Mouse (Mus musculus): ENCODE data around the gene Prkcz. TPM values are rescaled to one million over a fixed set of nuclear protein-coding genes. Genes with fewer than 3 reads are reported as not detected.

Gene Prkcz
- polyA plus RNA-seq, 1 experiment from 2014 or later = 9.3 TPM

DNA sequence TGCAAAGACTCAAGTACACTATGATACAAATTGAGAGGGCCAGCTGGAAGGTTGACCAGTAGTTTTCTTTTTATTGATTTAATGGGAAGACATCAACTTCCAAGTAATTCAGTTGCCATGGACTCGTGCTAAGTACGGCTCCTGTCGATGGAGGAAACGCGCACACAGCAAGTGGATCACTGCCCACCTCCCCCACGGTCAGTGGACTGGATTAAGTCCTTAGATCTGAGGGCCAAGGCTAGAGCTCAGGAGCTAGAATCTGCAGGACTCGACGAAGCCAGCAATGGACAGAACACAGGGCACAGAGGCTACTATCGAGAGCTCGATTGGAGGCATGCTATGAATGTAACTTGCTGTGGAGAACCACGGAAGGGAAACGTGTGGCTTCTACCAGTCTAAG is 52.5 kb downstream of the Prkcz start:
- ATAC-seq (ENCODE audit: insufficient number of reproducible peaks, low FRiP score, low TSS enrichment, low read depth) (no peak), DNase-seq (ENCODE audit: low spot score) (no peak)
- Histone ChIP-seq H3K27me3 (ENCODE audit: control insufficient read depth, insufficient read depth, low read length) (no peaks in the 10 kb centered on the region), H3K4me3 (ENCODE audit: low read depth, low read length) (no peak overlapping the region), H3K4me2 (ENCODE audit: low read depth, severe bottlenecking) (no peak overlapping the region), H3K27ac (replicated peaks; ENCODE audit: low read depth, low read length) (no peak overlapping the region), H3K9ac (ENCODE audit: low read length) (no peak overlapping the region), H3K9me3 (ENCODE audit: control insufficient read depth, low read length) (no peaks in the 10 kb centered on the region), H3K4me1 (ENCODE audit: control insufficient read depth, insufficient read depth, low read length) (peaks cover 27% of the 10 kb centered on the region), H3K36me3 (ENCODE audit: control insufficient read depth, insufficient read depth, low read length) (no peaks in the 10 kb centered on the region)
- 91% methylated on average over 12 of the region's 12 CpGs for WGBS

DNA sequence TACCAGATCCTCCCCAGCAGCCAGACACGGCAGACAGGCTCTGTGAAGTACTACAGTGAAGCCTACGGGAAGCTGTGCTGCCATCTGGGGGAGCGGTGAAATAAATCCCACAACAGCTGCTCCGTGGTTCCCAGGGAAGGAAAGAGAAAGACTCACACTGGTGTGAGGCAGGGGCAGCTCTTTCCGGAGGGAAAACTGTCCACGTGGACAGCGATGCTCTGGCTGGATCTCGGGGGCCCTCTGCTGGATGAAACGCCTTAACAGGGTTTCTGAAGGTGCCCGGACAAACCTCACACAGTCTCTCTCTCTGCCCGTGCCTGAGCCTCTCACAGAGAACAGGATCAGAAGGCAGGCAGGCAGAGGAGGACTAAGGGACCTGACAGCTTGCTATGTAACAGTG is 53.1 kb downstream of the Prkcz start:
- Histone ChIP-seq H3K27me3 (ENCODE audit: control insufficient read depth, insufficient read depth, low read length) (no peaks in the 10 kb centered on the region), H3K9ac (ENCODE audit: low read length) (peak overlapping the region; percentile 32; the same call in 1 of the 2 replicates), H3K27ac (replicated peaks; ENCODE audit: low read depth, low read length) (peak overlapping the region; percentile 74), H3K9me3 (ENCODE audit: control insufficient read depth, low read length) (no peaks in the 10 kb centered on the region), H3K4me2 (ENCODE audit: low read depth, severe bottlenecking) (no peak overlapping the region), H3K36me3 (ENCODE audit: control insufficient read depth, insufficient read depth, low read length) (no peaks in the 10 kb centered on the region), H3K4me1 (ENCODE audit: control insufficient read depth, insufficient read depth, low read length) (peaks cover 27% of the 10 kb centered on the region), H3K4me3 (ENCODE audit: low read depth, low read length) (no peak overlapping the region; the same call in 1 of the 2 replicates)
- 0% methylated on average over 11 of the region's 11 CpGs for WGBS
- peak; percentile 91 for ATAC-seq (ENCODE audit: insufficient number of reproducible peaks, low FRiP score, low TSS enrichment, low read depth)
- peak; percentile 95 for DNase-seq (ENCODE audit: low spot score)

DNA sequence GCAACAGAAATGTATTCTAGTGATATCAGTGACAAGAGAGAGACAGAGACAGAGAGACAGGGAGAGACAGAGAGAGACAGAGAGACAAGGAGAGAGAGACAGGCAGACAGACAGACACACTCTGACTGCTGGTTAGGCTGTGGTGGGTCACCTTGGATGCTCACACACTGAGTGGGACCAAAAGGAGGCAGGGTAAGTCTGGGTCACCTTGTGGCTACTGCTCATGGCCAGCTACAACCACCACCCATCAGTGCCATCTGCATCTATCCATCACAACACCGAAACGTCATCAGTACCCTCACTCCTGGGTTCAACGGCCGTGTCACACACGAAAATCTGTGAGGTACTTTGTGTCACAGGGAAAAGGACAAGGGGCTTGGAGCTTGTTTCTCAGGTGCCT is 53.6 kb downstream of the Prkcz start:
- Histone ChIP-seq H3K4me3 (ENCODE audit: low read depth, low read length) (no peak overlapping the region; the same call in 1 of the 2 replicates), H3K9ac (ENCODE audit: low read length) (peak overlapping the region; percentile 32; the same call in 1 of the 2 replicates), H3K27ac (replicated peaks; ENCODE audit: low read depth, low read length) (peak overlapping the region; percentile 74), H3K36me3 (ENCODE audit: control insufficient read depth, insufficient read depth, low read length) (no peaks in the 10 kb centered on the region), H3K4me2 (ENCODE audit: low read depth, severe bottlenecking) (no peak overlapping the region), H3K27me3 (ENCODE audit: control insufficient read depth, insufficient read depth, low read length) (no peaks in the 10 kb centered on the region), H3K4me1 (ENCODE audit: control insufficient read depth, insufficient read depth, low read length) (peaks cover 27% of the 10 kb centered on the region), H3K9me3 (ENCODE audit: control insufficient read depth, low read length) (no peaks in the 10 kb centered on the region)
- DNase-seq (ENCODE audit: low spot score) = no peak
- ATAC-seq (ENCODE audit: insufficient number of reproducible peaks, low FRiP score, low TSS enrichment, low read depth) = 0 out of 2 replicates have a peak, but pooled peaks have one; percentile 24
- WGBS = 71% methylated on average over 5 of the region's 5 CpGs

DNA sequence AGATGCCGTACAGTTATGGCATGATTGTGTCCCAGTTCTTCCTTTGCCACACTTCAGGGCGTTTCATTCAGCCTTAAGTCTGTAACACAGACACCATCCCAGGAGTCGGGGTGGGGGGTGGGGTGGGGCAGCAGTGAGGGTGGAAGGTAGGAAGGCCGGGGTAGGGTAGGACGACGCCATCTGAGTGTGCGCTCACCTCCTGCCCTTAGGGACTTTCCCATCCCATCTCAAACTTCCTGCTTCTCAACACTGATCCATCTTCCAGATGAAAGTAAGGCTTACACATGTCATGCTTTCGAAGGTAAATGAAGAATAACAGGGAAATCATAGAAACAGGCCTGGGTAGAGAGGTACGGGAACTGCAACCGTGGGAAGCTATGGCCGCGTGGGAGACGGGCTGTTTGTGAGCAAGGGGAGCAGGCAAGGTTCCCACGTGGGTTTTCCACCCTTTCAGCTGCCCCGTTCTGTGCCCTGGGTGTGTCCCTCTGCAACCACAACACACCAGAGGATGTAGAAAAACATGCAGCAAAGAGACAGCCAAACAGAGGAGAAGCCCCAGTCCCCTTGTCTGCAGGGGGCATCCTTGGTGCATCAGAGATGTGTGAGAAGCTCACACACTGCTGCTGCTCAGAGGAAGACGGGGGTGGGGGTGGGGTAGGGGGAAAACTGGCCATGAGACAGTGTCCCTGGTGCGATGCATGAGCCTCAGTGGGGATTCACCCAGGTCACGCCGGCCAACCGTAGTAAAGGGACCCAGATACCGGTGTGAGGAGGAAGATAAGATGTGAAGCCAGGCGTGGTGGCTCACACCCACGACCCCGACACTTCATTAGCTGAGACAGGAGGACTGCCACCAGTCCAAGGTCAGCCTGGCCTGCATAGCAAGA is 54.6 kb downstream of the Prkcz start:
- H3K9me3 ChIP-seq (ENCODE audit: control insufficient read depth, low read length) = no peaks in the 10 kb centered on the region
- no peak for DNase-seq (ENCODE audit: low spot score)
- no peak overlapping the region for H3K4me2 ChIP-seq (ENCODE audit: low read depth, severe bottlenecking)
- no peaks in the 10 kb centered on the region for H3K27me3 ChIP-seq (ENCODE audit: control insufficient read depth, insufficient read depth, low read length)
- no peak for ATAC-seq (ENCODE audit: insufficient number of reproducible peaks, low FRiP score, low TSS enrichment, low read depth)
- no peak overlapping the region for H3K9ac ChIP-seq (ENCODE audit: low read length)
- WGBS = 62% methylated on average over 24 of the region's 24 CpGs
- no peaks in the 10 kb centered on the region for H3K36me3 ChIP-seq (ENCODE audit: control insufficient read depth, insufficient read depth, low read length)
- no peak overlapping the region for H3K27ac ChIP-seq (replicated peaks; ENCODE audit: low read depth, low read length)
- H3K4me1 ChIP-seq (ENCODE audit: control insufficient read depth, insufficient read depth, low read length) = peaks cover 27% of the 10 kb centered on the region
- H3K4me3 ChIP-seq (ENCODE audit: low read depth, low read length) = no peak overlapping the region

DNA sequence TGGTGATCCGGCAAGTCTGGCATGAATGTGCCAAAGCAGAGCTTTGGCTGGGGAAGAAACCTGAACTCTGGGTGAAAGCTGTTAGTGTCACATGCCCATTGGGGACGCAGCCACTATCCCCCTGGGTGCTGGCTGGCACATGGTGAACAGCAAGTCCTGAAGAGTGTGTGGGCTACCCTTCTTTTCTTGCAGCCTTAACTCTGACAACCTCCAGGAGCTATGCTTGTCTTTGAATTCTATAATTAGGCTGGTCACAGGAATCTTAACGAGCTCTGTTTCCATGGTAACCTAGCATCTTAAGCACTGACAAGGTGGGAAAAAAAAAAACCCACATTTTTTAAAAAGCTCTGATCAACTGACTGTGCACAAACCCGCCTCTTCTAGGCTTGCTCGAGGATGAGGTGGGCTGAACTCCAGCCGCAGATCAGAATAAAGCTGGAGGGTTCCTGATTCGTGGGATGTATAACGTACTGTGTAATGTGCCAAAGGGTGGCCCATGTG is 55.6 kb downstream of the Prkcz start:
- DNase-seq (ENCODE audit: low spot score) (no peak), ATAC-seq (ENCODE audit: insufficient number of reproducible peaks, low FRiP score, low TSS enrichment, low read depth) (no peak)
- Histone ChIP-seq H3K27me3 (ENCODE audit: control insufficient read depth, insufficient read depth, low read length) (no peaks in the 10 kb centered on the region), H3K9me3 (ENCODE audit: control insufficient read depth, low read length) (no peaks in the 10 kb centered on the region), H3K9ac (ENCODE audit: low read length) (no peak overlapping the region), H3K4me1 (ENCODE audit: control insufficient read depth, insufficient read depth, low read length) (peaks cover 27% of the 10 kb centered on the region), H3K4me3 (ENCODE audit: low read depth, low read length) (no peak overlapping the region), H3K4me2 (ENCODE audit: low read depth, severe bottlenecking) (no peak overlapping the region), H3K27ac (replicated peaks; ENCODE audit: low read depth, low read length) (no peak overlapping the region), H3K36me3 (ENCODE audit: control insufficient read depth, insufficient read depth, low read length) (no peaks in the 10 kb centered on the region)
- WGBS = 48% methylated on average over 8 of the region's 8 CpGs

DNA sequence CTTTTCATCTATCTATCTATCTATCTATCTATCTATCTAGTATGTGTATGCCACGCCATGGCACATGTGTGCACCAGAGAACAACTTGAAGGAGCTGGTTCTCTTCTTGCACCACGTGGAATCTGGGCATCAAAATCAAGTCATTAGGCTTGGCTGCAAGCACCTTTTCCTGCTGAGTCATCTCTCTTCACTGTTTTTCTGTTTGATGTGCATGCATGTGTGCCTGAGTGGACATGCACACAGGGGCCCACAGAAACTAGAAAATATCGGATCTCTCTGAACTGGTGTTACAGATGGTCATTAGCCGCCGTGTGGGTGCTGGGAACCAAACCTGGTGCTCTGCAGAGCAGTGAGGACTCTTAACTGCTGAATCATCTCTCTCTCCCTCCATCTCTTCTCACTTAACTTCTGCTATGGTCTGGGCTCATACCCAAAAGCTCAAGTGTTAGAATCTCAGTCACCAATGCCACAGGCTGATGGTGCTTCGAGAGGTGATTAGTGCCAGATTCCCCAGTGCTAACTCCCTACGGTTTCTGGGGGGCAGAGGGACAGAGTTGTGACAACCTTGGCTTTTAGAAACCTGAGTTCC is 56.6 kb downstream of the Prkcz start:
- no peak overlapping the region for H3K27ac ChIP-seq (replicated peaks; ENCODE audit: low read depth, low read length)
- no peaks in the 10 kb centered on the region for H3K36me3 ChIP-seq (ENCODE audit: control insufficient read depth, insufficient read depth, low read length)
- ATAC-seq (ENCODE audit: insufficient number of reproducible peaks, low FRiP score, low TSS enrichment, low read depth) = no peak
- H3K4me3 ChIP-seq (ENCODE audit: low read depth, low read length) = no peak overlapping the region
- H3K9me3 ChIP-seq (ENCODE audit: control insufficient read depth, low read length) = no peaks in the 10 kb centered on the region
- no peaks in the 10 kb centered on the region for H3K27me3 ChIP-seq (ENCODE audit: control insufficient read depth, insufficient read depth, low read length)
- DNase-seq (ENCODE audit: low spot score) = no peak
- no peak overlapping the region for H3K9ac ChIP-seq (ENCODE audit: low read length)
- WGBS = 86% methylated on average over 7 of the region's 7 CpGs
- peaks cover 33% of the 10 kb centered on the region for H3K4me1 ChIP-seq (ENCODE audit: control insufficient read depth, insufficient read depth, low read length)
- no peak overlapping the region for H3K4me2 ChIP-seq (ENCODE audit: low read depth, severe bottlenecking)

DNA sequence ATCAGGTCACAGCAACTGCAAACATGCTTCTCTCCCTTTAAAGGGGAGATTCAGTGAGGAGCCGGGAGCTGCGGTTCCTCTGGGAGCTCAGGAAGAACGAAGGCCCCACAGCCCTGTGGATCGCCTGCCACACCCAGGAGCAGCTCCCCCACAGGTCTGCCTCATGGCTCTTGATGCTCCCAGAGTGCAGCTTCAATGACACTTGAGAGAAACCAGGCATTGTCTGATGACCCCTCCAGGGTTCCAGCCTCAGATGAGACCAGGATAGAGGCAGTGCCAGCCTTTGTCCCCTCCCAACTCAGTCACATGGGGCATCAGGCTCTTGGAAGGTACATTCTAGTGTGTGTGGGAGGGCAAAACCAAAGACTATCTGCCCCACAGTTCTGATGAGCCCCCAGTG is 59.2 kb downstream of the Prkcz start:
- Histone ChIP-seq H3K36me3 (ENCODE audit: control insufficient read depth, insufficient read depth, low read length) (no peaks in the 10 kb centered on the region), H3K27ac (replicated peaks; ENCODE audit: low read depth, low read length) (no peak overlapping the region), H3K27me3 (ENCODE audit: control insufficient read depth, insufficient read depth, low read length) (no peaks in the 10 kb centered on the region), H3K9me3 (ENCODE audit: control insufficient read depth, low read length) (no peaks in the 10 kb centered on the region), H3K9ac (ENCODE audit: low read length) (no peak overlapping the region), H3K4me2 (ENCODE audit: low read depth, severe bottlenecking) (no peak overlapping the region), H3K4me1 (ENCODE audit: control insufficient read depth, insufficient read depth, low read length) (peaks cover 24% of the 10 kb centered on the region), H3K4me3 (ENCODE audit: low read depth, low read length) (no peak overlapping the region)
- ATAC-seq (ENCODE audit: insufficient number of reproducible peaks, low FRiP score, low TSS enrichment, low read depth) (no peak), DNase-seq (ENCODE audit: low spot score) (no peak)
- WGBS = 39% methylated on average over 4 of the region's 4 CpGs

DNA sequence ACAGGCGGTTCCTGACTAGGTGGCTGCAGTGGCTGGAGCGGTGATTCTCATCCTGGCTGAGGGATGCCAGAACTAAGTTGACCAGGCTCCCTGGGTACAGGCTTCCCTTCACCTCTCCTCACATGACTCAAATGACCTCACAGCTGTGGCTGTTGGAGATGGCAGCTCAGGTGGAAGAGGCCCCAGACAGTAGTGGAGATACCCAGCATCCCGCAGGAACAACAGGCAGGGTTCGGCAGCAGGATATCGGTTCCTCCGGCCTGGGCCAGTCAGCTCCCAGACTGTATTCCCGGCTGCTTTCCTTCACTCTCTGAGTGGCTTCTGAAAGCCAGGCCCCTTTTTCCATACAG is 60.1 kb downstream of the Prkcz start:
- H3K9me3 ChIP-seq (ENCODE audit: control insufficient read depth, low read length) = no peaks in the 10 kb centered on the region
- no peak overlapping the region for H3K4me2 ChIP-seq (ENCODE audit: low read depth, severe bottlenecking)
- H3K27me3 ChIP-seq (ENCODE audit: control insufficient read depth, insufficient read depth, low read length) = no peaks in the 10 kb centered on the region
- H3K4me1 ChIP-seq (ENCODE audit: control insufficient read depth, insufficient read depth, low read length) = peaks cover 16% of the 10 kb centered on the region
- no peak overlapping the region for H3K4me3 ChIP-seq (ENCODE audit: low read depth, low read length)
- no peak overlapping the region for H3K9ac ChIP-seq (ENCODE audit: low read length)
- ATAC-seq (ENCODE audit: insufficient number of reproducible peaks, low FRiP score, low TSS enrichment, low read depth) (no peak), DNase-seq (ENCODE audit: low spot score) (no peak)
- no peaks in the 10 kb centered on the region for H3K36me3 ChIP-seq (ENCODE audit: control insufficient read depth, insufficient read depth, low read length)
- 89% methylated on average over 7 of the region's 7 CpGs for WGBS
- H3K27ac ChIP-seq (replicated peaks; ENCODE audit: low read depth, low read length) = no peak overlapping the region
